Mouse (Mus musculus) frontal cortex, adult 2 months (tissue): ENCODE data around the gene Snx30. TPM values are rescaled to one million over a fixed set of nuclear protein-coding genes. Genes with fewer than 3 reads are reported as not detected.

Experiments
- DNase-seq, 2 experiments: peaks; one replicate each; pipeline ENCODE4 v3.0.0; 2022; ENCODE audit warnings: low spot score in 1 of 2; ENCODE audit errors: extremely low spot score in 1 of 2
- polyA plus RNA-seq: library from polyadenylated mRNA; depleted of rRNA; stranded (reverse); fragments of >200 nt; gene quantifications from 2 replicates; pipeline ENCODE4 v1.2.3, GENCODE M21; 2012; rRNA removed

Gene Snx30
- polyA plus RNA-seq, 1 experiment = 13.0 TPM

GRCm38 (mm10) chr4:59896000-59896399 lies 90.4 kb downstream of the Snx30 start:
- DNase-seq = no peak

DNA sequence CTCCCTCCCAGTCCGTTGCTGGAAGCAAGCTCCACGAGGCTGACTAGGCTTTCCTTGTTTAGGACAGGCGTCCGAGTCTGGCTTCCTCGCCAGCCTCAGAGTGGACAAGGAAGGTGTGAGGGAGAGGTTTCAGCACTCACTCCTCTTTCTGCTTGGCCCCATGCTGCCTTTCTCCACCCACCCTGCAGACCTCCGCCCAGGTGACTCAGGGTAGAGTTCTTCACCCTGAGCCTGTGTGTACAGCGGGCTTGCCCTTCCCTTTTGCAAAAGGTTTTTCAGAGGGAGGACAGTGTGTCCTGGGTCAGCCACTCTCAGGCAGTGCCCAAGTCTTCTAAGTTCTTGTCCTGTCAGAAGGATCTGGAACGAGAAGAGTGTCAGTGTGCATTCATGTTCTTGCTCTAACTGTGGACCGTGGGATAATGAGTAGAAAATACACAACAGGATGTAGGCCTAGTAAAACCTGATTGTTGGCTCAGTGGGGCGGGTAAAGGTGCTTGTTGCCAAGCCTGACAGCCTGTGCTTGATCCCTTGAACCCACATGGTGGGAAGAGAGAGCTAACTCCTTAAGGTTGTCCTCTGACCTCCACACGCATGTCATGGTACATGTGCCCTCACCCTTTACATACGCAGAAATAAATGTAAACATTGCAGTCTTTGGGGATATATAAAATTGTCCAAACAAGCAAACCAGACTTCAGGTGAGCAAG lies 92.3 kb downstream of the Snx30 start:
- no peak for DNase-seq

- no peak for DNase-seq
Observed at GRCm38 (mm10) chr4:59898521-59898919, 92.9 kb downstream of the Snx30 start.

DNA sequence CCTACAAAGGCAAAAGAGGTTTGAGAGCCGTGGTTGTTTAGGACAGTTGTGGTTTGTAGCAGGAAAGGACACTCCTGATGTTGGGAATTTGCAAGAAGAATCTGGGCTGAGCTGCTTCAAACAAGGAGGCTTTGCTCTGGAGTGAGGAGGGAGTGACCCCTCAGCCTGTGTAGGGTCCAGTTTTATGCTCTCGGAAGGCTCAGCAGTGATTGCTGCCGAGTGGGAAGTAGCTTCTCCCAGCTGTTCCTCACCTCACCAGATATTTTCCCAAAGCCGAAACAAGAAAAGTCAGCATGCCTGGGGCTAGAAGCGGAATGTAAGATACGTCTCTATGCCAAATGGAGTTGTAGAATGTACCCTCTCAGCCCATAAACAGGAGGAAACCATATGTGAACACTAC lies 96.2 kb downstream of the Snx30 start:
- DNase-seq = no peak

DNA sequence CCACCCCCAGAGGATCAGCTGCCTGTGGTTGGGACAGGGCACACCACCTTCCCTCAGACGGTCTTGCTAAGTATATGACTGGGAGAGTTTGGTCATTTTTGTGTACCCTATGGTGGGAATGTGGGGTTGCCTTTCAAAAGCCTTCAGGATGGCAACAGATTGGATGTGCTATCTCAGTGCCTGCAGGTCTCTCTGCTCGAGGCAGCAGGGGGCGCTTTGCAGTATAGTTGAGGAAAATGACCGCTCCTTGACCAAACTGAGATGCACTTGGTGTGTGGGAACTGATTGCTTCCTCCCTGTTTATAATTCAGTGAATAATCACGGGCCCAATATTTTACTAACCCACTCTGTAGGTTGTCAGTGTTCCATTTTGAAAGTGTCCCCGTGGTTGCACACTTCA lies 96.9 kb downstream of the Snx30 start:
- no peak for DNase-seq

DNA sequence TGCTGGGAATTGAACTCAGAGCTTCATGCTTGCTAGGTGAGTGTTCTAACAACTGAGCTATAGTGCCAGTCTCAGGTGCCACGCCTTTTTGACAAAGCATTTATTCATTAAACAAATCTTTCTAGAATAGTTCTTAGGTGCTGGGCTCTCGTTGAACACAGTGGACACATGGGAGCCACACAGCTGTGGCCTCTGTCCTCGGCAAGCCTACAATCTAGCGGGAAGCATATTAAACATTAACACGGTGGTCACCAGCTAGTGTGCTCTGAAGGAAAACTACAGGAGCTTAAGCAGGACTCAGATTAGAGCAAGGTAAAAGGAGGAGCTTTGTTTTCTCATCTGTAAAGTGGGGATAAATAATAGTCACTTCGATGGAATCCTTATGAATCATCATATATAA lies 101.5 kb downstream of the Snx30 start:
- no peak for DNase-seq

- DNase-seq = no peak
Observed at GRCm38 (mm10) chr4:59907657-59908230, 102.1 kb downstream of the Snx30 start.

GRCm38 (mm10) chr4:59908785-59909184 lies 103.1 kb downstream of the Snx30 start:
- no peak for DNase-seq

DNA sequence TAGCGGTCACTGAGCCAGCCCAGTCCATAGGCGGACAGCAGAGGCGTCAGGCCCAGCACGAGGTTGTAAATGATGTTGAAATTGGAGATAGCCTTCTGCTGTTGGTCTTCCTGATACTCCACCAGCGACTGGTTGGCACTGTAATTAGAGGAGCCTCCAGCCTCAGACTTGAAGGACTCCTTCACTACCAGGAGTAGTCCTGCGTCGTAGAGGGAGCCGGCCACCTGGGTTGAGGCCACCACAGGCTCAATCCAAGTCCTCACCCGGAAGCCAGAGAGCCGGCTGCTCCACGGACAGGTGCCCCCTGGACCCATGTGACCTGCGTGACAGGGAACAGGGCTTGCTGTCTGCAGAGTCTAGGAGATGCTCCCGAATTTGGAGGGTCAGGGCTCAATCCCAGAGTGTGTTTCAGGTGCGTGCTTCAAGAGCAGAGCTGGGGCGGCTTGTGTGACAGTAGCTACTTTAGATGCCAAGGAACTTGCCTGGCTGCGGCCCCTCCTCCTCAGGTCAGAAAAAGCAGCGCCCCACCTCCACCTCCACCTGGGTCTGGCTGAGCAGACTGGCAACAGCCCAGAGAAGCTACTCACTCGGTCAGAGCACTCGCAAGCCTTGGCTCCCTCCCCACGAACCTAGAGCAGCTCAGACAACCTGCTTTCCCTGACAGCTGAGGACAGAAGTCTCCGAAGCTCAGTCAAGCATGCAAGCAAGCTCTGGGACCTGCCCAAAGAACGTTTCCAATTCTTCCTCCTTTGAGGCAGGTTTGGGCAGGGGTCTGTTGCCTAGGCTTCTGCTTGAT lies 109.2 kb downstream of the Snx30 start, which contains the start of gene Slc46a2:
TSS of gene Slc46a2 (minus strand) at position 449 of the 796 bp plus-strand sequence.
- DNase-seq = no peak

DNA sequence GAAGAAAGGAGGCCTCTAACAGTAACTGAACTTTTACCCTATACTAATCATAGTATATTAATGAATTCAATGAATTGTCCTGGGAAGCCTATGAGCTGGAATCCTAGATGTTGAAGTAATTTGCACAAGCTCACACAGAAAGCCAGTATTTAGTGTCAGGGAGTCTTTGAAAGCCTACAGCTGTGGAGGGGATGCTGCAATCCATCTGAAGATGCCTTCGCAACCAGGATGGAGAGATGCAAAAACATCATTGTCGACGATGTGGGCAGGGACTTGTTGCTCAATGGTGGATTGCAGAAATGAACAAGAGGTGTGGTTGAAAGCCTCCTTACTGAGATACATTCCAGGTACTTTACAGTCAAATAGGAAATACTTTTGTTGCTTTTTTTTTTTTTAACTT lies 112.3 kb downstream of the Snx30 start:
- no peak for DNase-seq

- no peak for DNase-seq
Observed at GRCm38 (mm10) chr4:59925082-59925481, 119.4 kb downstream of the Snx30 start.

GRCm38 (mm10) chr4:59927666-59928065 lies 122.0 kb downstream of the Snx30 start:
- no peak for DNase-seq

DNA sequence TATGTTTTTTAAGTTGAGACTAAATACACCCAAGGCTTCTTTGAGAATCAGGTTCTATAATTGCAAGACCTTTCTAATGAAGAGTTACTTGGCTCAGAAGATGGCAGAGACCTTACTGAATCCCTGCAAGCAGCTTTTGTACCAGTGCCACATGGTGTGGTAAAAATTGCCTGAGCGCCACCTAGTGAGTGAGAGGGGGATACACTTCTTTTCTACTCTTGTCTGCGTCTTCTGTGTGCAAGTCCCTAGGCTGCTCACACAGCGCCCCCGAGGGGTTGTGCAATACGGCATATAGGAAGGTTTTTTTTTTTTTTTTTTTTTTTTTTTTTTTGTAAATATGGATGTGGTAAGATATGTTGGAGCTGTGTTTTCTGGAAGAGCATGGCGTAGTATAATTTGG lies 122.7 kb downstream of the Snx30 start:
- DNase-seq = peak; percentile 58 to 79

DNA sequence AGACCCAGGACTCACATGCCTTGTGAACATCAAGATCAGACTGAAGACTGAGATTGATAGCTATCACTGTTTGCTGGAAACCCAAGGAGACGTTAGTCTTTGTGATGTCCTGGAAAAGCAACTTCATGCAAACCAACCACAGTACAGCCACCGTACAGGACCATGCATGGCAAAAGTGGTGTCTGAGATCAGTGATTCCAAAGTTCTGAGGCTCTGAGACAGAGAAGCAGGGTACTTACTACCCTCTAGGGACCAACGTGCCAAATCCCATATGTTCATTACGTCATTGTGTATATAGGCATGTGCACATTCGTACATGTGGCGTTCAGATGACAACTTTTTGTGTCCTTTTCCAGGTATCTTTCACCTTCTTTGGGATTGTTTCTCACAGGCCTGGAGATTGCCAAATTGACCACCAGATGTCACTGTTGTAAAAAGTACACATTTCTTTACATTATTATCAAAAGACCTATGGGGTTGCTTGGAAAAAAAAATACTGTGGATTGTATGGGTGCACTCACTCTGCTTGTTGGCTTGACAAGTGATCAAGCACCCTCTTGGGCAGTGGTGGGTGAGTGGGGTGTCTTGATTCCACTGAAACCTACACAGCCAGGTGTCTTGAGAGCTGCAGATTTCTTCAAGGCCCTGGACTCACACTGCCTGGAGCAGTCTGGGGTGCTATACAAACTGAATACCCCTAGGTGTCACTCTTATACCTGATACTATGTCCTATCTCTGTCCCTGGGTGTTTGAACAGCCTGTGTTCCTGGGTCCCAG lies 127.1 kb downstream of the Snx30 start:
- DNase-seq = peak in 1 of 2 experiments; percentile 16

- no peak for DNase-seq
Observed at GRCm38 (mm10) chr4:59937543-59937942, 131.9 kb downstream of the Snx30 start.

Other genes starting within 250 kb of the Snx30 start
- 38.1 and 41.5 TPM in 2 replicates for gene Hsdl2, start 224.3 kb upstream of the Snx30 start, polyA plus RNA-seq
- 8.5 and 9.9 TPM in 2 replicates for gene E130308A19Rik, start 179.6 kb upstream of the Snx30 start, polyA plus RNA-seq
- gene Inip, start 4.3 kb upstream of the Snx30 start, polyA plus RNA-seq = 20.8 and 22.1 TPM in 2 replicates
- gene Slc46a2, start 109.2 kb downstream of the Snx30 start, polyA plus RNA-seq = not detected in 2 replicates
- gene Mup4, start 154.9 kb downstream of the Snx30 start, polyA plus RNA-seq = not detected in 2 replicates
- gene Mup6, start 158.5 kb downstream of the Snx30 start, polyA plus RNA-seq = not detected in 2 replicates